Mouse (Mus musculus) thymus, adult 2 months (tissue): ENCODE results near the gene Fgf14. TPM values are rescaled to one million over a fixed set of nuclear protein-coding genes. Genes with fewer than 3 reads are reported as not detected.

Source experiments
- DNase-seq: peaks from one replicate; pipeline ENCODE4 v3.0.0; 2021
- H3K27ac ChIP-seq: fragments of 200-500 bp; 2 replicates; pipeline ENCODE4 v1.5.1; 2012; ENCODE audit warnings: low read length, control low read depth; ENCODE audit not compliant: control insufficient read depth, insufficient read depth
- H3K27me3 ChIP-seq: fragments of 200-500 bp; 2 replicates; pipeline ENCODE4 v1.6.1; 2012; ENCODE audit warnings: mild to moderate bottlenecking, low read length, moderate library complexity, mixed read lengths; ENCODE audit not compliant: control insufficient read depth, insufficient read depth
- H3K36me3 ChIP-seq: fragments of 200-500 bp; 2 replicates; pipeline ENCODE4 v1.6.1; 2012; ENCODE audit warnings: mild to moderate bottlenecking, low read length, moderate library complexity; ENCODE audit not compliant: control insufficient read depth, insufficient read depth
- H3K4me1 ChIP-seq: fragments of 200-500 bp; replicated peaks from 2 replicates; pipeline ENCODE4 v1.6.1; 2012; ENCODE audit warnings: low read length; ENCODE audit not compliant: control insufficient read depth, insufficient read depth
- H3K4me3 ChIP-seq: fragments of 200-500 bp; 2 replicates; pipeline ENCODE4 v1.5.1; 2012; ENCODE audit warnings: mild to moderate bottlenecking, low read length, control low read depth, moderate library complexity; ENCODE audit not compliant: control insufficient read depth, insufficient read depth
- CTCF ChIP-seq: fragments of 200-500 bp; IDR thresholded peaks from 2 replicates; pipeline ENCODE4 v1.5.1; 2012; ENCODE audit warnings: mild to moderate bottlenecking, control low read depth, low read length, moderate library complexity, borderline replicate concordance; ENCODE audit not compliant: control insufficient read depth, poor library complexity, insufficient read depth; ENCODE audit errors: extremely low read depth
- POLR2A ChIP-seq: fragments of 200-500 bp; IDR thresholded peaks from 2 replicates; pipeline ENCODE4 v1.6.1; 2012; ENCODE audit warnings: mild to moderate bottlenecking, low read length, control low read depth, moderate library complexity; ENCODE audit not compliant: control insufficient read depth, poor library complexity, insufficient read depth; ENCODE audit errors: extremely low read depth
- WGBS: fragments of 180-500 bp; shearing (Covaris S2); methylation state at CpG from one replicate; pipeline ENCODE4 v1.1.7; 2018; 5-methylcytosine and 5-hydroxymethylcytosine counted together
- polyA plus RNA-seq: library from polyadenylated mRNA; depleted of rRNA; stranded (reverse); fragments of >200 nt; gene quantifications from 2 replicates; pipeline ENCODE4 v1.2.3, GENCODE M21; 2012

The Fgf14 gene
- polyA plus RNA-seq, 1 experiment = 4.5 TPM

DNA sequence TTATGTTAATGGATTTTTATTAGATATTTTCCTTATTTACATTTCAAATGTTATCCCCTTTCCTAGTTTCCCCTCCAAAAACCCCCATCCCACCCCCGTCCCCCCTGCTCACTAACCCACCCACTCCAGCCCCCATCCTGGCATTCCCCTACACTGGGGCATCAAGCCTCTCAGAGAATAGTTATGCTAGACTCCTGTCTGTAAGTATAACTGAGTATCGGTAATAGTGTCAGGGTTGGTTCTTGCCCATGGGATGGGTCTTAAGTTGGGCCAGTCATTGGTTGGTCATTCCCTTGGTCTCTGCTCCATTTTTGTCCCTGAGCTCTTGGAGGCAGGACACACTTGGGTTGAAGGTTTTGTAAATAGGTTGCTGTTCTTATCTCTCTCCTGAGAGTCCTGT lies 265.0 kb downstream of the Fgf14 start:
- no peak overlapping the region for H3K27ac ChIP-seq
- no peaks in the 10 kb centered on the region for H3K36me3 ChIP-seq
- no peaks in the 10 kb centered on the region for H3K4me1 ChIP-seq
- no peaks in the 10 kb centered on the region for H3K27me3 ChIP-seq
- WGBS = 86% methylated on average over 2 of the region's 2 CpGs
- H3K4me3 ChIP-seq = no peak overlapping the region
- TF ChIP-seq POLR2A (no peak), CTCF (no peak)
- DNase-seq = no peak

DNA sequence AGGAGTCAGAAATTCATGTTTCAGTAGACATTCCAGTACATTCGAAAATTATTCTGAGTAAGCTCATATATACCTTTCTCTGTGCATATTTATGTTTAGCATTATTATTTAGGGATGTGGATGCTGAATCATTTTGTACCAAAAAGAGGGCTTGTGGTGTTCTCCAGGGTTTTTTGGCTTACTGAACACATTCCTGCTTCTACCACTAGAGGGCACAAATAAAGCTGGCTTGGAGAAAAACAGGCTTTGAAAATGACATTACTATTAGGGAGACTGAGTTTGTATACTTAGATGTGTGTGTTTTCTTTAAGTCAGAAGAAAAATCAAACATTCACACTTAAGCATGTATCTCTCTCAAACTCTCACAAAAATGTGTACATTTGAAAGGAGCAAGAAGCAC lies 266.0 kb downstream of the Fgf14 start:
- 2% methylated on average over 1 of the region's 1 CpGs for WGBS
- Histone ChIP-seq H3K4me3 (no peak overlapping the region), H3K27me3 (no peaks in the 10 kb centered on the region), H3K4me1 (no peaks in the 10 kb centered on the region), H3K27ac (no peak overlapping the region), H3K36me3 (no peaks in the 10 kb centered on the region)
- no peak for DNase-seq
- TF ChIP-seq POLR2A (no peak), CTCF (no peak)

DNA sequence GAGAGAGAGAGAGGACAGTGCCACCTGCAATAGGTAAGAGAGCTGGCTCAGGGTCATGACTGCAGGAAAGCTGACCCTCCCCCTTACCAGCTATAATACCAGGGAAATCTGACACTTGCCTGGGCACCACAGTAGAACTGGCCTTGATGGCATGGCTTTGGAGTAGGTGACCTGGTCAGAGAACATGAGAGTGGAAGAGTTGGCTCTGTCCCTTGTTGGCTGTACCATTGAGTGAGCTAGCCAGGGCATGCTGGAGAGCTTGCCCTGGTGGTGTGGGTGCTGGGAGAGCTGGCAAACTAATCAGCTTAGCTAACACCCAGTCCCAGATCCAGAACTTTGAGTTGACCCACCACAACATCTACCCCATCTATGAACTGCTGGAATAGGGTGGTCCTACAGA lies 348.5 kb downstream of the Fgf14 start:
- no peak overlapping the region for H3K27ac ChIP-seq
- TF ChIP-seq CTCF (no peak), POLR2A (no peak)
- H3K27me3 ChIP-seq = no peaks in the 10 kb centered on the region
- no peak overlapping the region for H3K4me3 ChIP-seq
- H3K36me3 ChIP-seq = no peaks in the 10 kb centered on the region
- no peaks in the 10 kb centered on the region for H3K4me1 ChIP-seq
- no peak for DNase-seq

DNA sequence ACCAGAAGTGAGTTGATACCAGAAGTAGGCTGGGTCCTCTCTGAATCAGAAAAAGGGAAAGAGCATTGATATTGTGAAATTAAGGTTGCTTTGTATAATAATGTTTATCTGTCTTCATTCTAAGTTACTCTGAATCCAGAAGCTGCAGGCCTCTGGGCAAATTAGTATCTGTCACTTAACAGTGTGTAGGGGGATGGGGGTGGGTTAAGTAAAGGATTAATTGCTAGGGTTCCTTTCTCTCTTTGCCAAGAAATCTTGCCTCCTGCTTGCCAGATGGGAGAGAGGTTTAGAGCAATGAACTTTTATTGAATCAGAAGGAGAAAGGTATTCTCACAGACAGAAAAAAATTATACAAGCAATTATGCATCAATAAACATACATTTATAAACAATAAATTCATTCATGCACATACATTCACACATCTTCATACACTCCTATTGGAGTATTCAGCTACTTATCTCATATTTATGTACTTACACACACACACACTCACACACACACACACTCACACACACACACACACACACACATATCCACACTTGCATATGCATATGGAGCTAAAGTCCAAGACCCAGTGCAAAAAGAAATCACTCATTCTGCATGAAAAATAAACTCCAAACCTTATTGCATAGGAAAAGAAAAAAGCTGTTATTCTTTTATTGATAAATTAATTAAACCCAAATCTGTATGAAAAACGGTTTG lies 357.8 kb downstream of the Fgf14 start:
- H3K27me3 ChIP-seq = no peaks in the 10 kb centered on the region
- H3K4me3 ChIP-seq = no peak overlapping the region
- no peaks in the 10 kb centered on the region for H3K4me1 ChIP-seq
- no peak for DNase-seq
- no peaks in the 10 kb centered on the region for H3K36me3 ChIP-seq
- H3K27ac ChIP-seq = no peak overlapping the region
- TF ChIP-seq CTCF (no peak), POLR2A (no peak)
- 46% methylated on average over 1 of the region's 1 CpGs for WGBS

DNA sequence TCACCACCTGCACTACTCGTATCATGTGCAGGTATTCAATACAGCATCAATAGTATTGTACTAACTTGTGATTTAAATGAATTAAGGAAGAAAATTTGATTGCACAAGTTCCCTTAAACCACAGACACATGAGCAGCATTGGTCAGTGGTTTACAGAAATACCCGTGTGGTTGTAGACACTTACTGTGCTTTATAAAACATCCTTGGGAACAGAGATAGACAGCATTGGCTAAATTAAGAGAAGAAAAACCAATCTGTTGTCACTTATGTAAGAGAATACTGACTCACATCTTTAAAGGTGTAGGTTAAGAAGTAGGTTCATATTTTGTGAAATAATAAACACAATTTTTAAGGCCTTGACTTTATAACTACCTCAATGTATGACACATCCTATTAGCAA lies 361.4 kb downstream of the Fgf14 start:
- Histone ChIP-seq H3K4me1 (no peaks in the 10 kb centered on the region), H3K4me3 (no peak overlapping the region), H3K27me3 (no peaks in the 10 kb centered on the region), H3K27ac (no peak overlapping the region), H3K36me3 (no peaks in the 10 kb centered on the region)
- WGBS = 83% methylated on average over 2 of the region's 2 CpGs
- DNase-seq = no peak
- TF ChIP-seq POLR2A = no peak

DNA sequence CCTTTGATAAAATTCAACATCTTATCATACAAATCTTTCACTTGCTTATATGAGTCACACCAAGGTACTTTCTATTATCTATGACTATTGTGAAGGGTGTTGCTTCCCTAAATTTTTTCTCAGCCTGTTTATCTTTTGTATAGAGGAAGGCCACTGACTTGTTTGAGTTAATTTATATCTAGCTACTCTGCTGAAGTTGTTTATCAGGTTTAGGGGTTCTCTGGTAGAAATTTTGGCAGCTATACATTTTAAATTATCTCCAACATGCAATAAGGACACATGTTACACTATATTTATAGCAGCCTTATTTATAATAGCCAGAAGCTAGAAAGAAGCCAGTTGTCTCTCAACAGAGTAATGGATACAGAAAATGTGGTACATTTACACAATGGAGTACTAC lies 389.9 kb downstream of the Fgf14 start:
- Histone ChIP-seq H3K27me3 (no peaks in the 10 kb centered on the region), H3K36me3 (no peaks in the 10 kb centered on the region), H3K27ac (no peak overlapping the region), H3K4me1 (no peaks in the 10 kb centered on the region), H3K4me3 (no peak overlapping the region)
- no peak for DNase-seq
- TF ChIP-seq CTCF (no peak), POLR2A (no peak)

DNA sequence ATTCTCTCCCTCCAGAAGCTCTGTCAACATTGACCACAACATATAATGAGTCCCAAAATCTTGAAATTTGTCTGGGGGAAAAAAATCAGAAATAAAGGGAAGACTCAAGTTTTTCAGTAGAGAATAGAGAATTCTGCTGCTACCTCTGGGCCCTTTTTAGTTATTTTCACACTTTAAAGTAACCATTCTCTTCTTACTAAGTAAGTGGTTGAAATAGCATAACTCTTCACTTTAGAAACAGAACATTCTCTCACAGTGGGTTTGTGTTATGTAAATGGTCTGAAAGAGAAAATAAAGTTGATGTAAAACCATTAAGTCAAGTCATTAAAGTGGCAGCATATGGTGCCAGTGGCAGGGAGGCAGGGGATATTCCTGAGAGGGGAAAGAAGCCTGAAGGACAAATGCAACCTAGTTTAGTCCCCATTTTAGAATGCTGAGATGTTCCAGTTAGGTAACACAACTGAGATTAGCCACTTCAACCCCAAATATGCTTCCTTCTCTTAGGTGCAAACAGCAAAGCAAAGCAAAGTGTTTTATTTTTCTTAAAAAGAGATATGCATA lies 398.5 kb downstream of the Fgf14 start:
- DNase-seq = no peak
- Histone ChIP-seq H3K4me1 (no peaks in the 10 kb centered on the region), H3K27me3 (no peaks in the 10 kb centered on the region), H3K27ac (no peak overlapping the region), H3K36me3 (no peaks in the 10 kb centered on the region), H3K4me3 (no peak overlapping the region)
- TF ChIP-seq POLR2A (no peak), CTCF (no peak)
